Mouse (Mus musculus): Measurements from ENCODE around the gene Lrit3. TPM values are rescaled to one million over a fixed set of nuclear protein-coding genes. Genes with fewer than 3 reads are reported as not detected.
A peak's percentile ranks its signal among the peaks of the same experiment; 100 is the strongest.

Lrit3 gene
- not detected for total RNA-seq (2022)

DNA sequence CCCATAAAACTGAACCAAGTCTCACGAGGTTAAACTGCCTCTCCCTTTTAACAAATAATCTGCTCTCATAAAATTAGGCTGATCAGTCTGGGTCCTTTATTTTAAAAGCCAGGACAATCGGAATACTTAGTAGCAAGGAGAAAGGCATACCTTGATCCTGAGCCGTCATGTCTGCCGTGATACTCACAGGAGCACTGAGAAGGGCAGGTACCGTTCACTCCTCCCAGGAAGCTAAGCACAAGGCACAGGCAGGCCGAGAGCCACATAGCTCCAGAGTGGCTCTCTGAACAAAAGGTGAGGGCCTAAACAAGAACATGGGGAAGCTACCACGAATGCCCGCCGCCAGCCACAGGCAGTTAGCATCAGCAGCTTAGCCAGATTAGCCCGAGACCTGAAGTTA, at the start of gene Lrit3:
TSS of gene Lrit3 (minus strand) at position 266 of the 400 bp plus-strand sequence.
- DNase-seq, result no peak

DNA sequence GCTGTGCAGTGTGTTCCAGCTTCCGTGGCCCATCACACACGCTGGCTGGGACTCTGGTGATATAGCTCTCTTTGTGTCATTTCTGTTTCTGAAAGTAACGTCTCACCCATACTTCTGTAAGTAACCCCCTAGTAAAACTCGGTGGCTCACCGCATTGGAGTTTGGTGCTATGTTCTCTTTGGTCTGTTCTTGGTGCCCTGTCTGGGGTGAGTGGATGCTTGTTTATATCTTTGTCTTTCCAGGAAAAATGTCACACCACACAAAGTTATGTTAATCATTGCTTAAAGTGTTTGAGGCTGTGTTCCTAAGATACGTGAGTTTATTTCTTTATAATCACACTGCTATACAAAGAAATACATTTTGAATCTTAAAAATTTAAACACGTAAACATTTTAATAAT, 43.0 kb upstream of the Lrit3 start:
- no peak for DNase-seq

DNA sequence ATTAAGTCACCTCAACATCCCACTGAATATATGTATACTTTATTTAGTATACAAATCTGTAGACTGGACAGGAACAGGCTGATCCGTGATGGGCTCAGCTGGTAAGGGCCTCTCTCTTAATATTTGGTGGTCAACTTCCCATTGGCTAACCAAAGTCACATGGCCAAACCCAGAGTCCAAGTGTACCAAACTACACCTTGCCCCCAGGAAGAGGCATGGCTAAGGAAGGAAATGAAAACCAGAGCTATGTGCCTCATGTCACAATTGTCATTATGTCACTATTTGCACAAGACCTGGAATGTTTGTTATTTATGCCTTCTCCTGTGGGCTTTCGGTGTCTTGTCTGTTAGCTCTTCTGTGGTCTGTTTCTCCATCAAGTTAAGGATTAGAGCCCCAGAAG, 42.0 kb upstream of the Lrit3 start:
- DNase-seq, result no peak

DNA sequence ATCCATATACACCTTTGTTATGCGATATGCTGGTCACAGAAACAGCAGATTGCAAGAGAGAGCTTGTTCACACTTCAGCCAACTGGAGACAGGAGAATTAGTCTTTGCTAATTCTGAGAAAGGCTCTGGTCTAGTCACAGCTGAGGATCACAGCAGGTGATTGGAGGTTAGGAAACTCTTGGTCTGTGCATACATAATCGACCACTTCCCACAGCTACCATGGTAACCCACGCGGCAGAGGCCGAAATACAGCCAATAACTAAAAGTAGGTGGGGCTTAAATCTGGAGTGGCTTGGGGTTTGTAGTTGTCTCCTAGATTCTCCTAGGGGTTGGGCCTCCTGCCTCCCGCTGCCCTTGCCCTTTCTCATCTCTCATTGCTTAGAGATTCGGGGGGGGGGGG, 34.2 kb upstream of the Lrit3 start:
- no peak for DNase-seq

DNA sequence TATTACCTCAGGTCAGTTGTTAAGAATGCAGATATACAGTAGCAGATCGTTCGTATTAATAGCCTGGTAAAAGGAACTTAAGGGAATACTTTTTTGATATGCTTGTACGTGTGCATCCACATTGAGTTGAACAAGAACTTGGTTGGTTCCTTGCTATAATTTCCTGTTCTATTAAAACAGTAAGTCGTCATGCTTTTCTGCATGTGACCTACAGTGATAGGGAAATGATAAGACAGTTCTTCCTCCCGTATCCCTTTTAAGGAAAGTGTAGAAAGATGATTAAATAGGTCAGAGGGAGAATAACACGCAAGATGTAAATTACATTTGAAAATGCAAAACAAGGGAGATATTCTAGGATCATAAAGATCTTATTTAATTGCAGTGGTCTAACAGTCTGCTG, 33.1 kb upstream of the Lrit3 start:
- no peak for DNase-seq

DNA sequence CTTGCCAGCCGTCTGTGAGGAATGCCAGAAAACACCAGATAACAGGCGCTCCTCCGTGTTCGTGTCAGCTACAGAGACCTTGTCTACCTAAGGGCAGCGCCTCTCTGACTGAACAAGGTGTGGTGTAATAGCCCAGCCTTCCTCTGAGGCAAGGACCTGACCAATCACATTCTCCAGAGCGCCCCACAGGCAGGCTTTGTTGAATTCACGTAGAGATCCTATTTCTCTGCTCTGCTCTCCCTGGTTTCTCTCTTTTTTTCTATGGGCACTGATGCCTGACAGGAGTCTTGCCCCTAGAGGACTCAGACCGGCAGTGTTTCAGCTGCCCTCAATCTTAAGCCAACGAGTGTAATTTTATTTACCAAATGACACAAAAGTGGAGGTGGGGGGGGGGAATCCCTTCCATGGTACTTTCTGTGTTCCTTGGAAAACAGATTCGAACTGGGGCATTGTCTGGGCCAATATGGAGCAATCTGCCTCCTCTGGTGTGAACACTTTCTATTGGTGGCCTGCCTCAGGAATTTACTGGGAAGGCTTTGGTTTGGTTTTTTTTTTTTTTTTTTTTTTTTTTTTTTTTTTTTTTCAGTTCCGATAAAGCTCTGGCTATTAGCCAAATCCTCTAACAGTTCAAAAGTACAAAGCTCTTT, 32.3 kb upstream of the Lrit3 start:
- DNase-seq, result no peak

DNA sequence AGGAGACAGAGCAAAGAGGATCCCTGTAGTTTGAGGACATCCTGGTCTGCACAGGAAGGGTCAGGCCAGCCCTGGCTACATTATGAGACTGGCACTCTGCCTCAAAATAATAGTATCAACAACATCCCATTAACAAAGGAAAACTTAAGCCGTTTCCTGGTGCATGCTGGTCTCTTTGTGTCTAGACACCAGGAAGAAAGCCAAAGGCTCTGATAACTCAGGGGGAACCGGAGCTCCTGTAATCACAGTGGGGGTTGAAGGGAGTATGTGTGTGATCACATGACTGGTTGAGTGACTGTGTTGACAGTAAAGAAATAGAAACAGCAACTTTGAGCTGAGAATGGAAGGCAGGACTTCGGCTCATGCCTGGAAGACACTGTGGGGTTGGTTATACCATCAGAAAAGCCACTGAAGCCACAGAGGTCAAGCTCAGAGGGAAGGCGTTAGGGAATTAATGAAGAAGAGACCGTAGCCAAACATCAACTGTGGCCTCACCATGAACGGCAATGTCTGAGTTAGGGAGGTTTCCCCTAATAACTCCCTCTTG, 31.6 kb upstream of the Lrit3 start, which contains the start of gene Cfi:
TSS of gene Cfi (plus strand) at position 497 of the 547 bp plus-strand sequence.
- no peak for DNase-seq

DNA sequence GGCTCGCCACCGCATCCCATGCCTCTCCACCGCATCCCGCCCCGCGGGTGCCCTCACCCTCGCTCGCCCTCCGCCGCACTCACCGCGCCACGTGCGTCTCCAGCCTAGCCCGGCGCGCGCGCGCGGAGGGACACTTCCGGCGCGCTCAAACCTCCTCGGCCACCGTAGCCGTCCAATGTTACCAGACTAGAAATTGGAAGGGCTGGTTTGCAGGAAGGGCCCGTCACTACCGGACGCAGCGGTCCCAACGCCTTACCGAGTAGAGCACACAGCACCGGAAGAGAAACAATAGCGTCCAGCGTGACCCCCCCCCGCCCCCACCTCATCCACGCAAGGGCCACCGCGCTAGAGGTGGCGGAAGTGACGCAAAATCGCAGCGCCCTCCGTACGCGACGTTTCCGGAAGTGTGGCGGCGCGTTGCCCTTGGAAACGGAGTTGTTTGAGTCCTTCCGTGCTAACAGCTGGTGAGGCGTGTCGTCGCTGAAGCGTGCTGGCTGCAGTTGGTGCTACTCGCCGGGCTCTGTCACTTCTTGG, 27.3 kb upstream of the Lrit3 start, which contains the start of gene Gar1:
TSS of gene Gar1 (minus strand) at position 362 of the 534 bp plus-strand sequence.
- peak; percentile 93 for DNase-seq

DNA sequence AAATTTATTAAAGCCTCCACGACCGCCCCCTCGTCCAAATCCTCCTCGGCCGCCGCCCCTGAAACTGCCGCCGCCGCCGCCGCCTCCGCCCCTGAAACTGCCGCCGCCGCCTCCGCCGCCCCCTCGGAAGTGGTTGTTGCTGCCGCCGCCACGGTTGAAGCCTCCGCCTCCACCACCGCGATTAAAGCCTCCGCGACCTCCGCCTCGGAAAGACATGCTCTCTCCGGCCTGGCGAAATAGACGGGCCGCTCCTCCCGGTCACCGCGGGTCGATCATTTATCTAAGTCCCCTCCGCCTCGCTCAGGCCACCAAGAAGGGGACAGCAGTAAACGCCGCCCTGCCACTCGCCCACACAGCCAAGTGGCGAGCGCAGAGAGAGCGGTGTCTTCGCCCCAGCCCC, 26.8 kb upstream of the Lrit3 start:
- no peak for DNase-seq

DNA sequence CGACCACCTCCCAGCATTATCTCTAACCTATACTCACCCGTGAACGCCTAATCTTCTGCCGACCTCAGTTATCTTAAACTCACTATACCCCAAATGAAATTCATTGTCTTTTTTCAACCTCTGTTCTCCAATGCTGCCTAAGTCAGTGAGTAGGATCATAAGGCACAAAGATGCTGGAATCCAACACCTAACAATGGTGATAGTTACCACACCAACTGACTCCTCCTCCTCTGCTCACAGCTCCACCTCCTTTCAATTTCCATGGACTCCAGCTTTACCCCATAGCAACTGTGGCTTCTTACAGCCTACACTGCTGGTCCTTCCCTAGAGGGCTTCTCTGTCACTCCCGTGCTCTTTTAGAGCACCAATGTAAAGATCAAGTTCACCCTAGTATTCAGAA, 23.9 kb upstream of the Lrit3 start:
- DNase-seq, result no peak

DNA sequence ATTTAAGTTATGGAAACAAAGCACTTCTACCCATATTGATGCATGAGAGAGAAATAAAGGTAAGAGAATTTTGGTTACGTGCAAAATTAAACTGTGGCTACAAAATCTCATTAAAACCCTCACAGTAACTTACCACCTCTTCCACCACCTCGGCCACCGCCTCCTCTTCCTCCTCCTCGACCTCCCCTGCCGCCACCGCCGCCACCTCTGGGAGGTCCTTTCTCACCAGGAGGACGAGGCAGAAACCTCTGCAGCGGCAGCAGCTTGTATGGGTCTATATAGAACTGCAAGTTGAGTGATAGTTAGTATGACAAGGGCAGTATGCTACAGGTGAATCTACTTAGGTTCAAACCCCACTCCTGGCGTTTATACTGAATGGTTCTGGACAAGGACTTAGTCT, 22.9 kb upstream of the Lrit3 start:
- no peak for DNase-seq

DNA sequence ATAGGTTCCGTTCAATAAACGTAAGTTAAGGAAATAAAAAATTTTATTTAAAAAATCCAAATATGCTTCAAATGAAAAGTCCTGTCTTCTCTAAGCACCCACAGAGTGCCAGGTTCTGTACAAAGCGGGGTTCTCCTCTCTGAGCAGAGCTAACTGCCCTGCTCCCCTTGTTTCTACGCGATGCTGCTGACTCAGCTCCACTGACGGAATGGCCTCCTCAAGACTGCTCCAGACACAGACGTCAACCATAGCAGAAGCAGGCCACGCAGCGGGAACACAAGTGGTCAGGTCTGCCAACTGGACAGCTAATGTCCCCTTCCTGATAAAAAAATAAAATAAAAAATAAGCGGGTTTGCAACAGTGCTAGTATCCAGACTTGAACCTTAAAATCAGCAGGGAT, 21.1 kb upstream of the Lrit3 start:
- DNase-seq, result no peak

DNA sequence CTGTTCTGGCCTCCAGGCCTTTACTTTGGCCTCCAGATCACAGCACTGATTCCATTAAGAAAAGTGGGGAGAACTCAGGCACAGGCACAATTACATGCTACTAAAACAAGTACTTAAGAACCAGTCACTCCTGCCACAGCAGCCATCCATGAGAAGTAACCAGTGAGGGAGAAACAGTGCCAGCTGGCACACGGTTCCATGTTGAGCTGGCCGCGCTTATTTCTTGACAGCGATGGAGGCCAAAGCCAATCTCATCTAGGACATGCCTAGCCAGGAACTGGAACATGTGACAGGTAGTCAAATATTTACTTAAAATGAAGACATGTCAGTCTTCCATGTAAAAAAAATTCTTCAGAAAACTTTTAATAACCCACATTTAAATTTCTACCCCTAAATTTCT, 20.3 kb upstream of the Lrit3 start:
- DNase-seq, result no peak

DNA sequence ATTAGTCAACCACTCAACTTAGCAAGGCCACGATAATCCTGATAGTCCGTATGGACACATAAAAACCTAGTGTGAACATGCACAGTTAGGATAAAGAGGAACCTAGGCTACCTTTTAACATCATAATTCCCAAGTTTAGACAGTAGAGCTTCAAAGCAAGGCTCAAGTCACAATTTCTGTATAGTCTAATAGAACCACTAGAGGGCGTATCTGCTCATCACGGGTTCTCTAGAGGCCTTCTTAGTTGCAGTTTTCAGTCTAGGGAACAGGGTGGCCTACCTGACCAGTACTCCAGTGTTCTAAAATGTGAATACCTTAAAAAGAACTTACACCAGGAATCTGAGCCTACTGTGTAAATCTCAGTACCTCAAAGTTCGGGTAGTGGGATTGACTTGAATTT, 19.5 kb upstream of the Lrit3 start:
- DNase-seq, result no peak

DNA sequence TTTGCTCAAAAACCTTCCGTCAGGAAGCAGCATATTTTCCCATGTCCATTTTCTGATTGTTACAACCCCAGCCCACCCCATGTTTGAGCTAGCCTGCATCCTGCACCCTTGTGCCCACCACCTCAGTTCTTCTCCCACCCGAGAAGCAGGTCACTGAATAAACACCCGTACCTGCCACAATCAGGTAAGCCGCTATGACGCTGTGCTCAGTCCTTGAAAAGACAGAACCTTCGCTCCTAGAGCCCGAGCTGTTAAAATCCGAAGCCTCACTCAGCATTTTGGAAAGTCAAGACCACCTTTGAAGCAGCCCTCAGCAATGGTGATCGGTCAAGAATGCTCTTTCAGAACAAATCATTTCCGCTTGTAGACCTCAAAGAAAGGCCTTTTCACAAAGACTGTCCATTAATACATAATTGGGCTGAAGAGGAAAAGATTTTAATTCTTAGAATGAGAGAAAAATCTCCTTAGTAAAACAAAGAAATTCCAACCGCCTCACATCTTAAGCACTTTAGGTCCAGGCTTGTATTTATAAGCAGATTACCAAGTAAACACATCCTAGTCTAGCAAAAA, 18.5 kb upstream of the Lrit3 start, which contains the start of gene Rrh:
TSS of gene Rrh (minus strand) at position 382 of the 570 bp plus-strand sequence.
- no peak for DNase-seq

DNA sequence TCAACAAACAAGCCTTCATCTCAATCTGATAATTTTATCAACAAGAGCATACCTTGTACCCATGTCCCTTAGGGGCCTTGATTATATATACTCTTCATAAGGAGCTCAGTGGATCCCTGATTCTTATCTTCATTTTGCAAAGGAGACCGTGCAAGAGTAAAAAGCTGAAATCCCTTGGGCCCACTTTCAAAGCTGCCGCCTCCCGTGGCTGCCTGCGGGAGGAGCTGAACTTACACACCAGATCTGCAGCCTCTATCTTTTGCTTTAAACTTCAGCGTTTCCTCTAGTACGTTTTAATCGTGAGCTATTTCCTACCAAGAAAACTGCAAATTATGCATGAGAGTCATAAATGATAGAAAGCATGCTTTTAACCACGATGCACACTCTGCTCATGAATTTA, 17.9 kb upstream of the Lrit3 start:
- no peak for DNase-seq

DNA sequence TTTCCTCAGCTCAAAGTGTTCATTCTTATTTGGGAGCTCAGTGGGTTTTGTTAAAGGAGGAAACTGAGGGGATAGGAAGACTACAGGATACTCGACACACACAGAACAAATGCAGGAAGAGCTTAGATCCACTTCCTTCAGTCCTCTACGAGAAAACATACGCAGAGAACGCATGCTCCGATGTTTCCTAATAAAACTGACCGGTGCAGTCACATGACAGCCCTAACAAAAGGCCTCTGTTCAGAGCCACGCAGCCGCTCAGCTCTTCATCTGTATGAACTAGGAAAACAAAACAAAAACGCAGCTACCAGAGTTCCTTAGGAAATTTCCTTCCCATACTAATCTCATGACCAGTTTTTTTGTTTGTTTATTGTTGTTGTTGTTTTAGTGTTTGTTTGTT, 17.0 kb upstream of the Lrit3 start:
- DNase-seq, result no peak

DNA sequence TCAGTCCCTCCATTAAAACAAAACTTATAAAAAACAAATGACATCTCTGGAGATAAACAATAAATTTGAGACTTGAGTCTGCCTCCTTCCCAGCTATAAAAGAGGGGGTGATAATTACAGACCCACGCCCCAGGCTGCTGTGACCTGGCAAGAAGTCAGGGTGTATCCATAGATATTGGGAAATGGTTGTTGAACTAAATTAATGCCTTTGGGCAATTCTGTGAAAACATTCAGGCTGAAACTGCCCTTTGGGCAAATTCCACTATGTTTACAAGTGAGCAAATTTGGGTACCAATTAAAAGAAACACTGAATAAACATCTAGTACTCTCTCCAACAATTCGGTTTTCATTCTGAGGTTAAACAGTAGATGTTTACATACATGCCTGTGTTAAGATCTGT, 4.8 kb downstream of the Lrit3 start:
- DNase-seq, result no peak

DNA sequence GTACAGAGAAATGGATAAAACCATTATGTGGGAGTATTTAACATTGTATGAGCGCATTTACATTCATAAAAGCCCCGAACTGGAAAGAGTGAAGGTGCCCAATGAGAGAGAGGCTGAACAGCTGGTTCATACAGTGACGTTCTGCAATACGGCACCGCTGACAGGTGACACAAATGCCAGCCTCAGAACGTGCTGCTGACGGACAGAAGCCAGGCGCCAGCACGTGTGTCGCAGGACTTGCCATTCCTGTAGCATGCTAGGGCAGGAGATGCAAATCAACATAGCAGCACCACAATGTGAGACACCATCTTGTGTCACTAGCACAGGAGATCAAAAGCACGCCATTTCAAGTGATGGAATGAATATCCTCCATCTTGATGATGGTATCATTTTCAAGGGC, 5.3 kb downstream of the Lrit3 start:
- DNase-seq, result no peak

DNA sequence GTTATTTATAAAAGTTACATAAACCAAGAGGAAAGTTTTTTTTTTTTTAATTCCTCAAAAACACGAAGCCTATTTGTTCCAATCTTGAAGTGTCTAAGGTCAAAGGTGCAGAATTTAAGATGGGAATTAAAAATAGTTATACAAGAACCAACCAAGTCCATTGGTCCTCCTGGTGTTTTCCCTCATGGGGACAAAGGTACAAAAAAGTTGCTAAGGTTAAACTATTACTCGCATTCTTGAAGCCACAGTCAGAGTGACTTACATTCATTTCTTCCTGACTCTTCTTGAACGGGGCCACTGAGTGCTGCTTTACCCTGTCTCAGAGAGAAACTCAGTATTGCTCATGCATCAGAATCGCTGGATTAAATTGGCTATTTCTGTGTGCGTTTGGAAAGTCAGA, 6.5 kb downstream of the Lrit3 start:
- DNase-seq, result no peak

DNA sequence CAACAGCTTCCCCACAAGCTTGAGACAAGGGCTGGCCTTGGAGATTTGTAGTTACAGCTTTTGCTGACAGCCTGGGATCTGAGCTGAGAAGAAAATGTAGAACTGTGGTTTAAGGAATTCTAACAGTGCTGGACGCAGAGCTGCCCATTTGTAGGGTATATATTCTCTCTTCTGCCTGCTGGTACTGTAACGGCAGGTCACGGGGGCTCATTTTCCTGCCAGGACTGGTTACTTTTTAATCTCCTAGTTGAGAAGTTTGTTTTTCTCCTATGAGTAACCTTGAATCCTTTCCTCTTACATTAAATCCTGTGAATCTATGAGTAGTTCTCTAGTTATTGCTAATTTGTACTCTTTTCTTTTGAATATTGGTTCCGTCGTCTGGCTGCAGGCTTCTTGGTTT, 10.0 kb downstream of the Lrit3 start:
- no peak for DNase-seq

DNA sequence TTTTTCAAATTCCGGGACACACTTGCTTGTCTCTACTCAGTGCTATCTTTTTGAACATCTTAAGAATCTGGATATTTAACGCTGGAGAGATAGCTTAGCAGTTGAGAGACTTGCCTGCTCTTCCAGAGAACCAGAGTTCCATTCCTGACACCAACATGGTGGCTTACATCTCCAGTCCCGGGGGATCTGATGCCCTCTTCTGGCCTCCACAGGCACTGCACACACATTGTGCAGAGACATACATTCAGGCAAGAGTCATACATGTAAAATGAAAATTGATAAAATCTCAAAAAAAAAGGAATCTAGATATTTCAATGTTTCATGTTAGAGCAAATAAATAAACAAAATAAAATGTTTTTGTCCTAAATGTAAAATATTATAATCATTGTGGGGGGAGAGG, 21.1 kb downstream of the Lrit3 start:
- DNase-seq, result no peak

DNA sequence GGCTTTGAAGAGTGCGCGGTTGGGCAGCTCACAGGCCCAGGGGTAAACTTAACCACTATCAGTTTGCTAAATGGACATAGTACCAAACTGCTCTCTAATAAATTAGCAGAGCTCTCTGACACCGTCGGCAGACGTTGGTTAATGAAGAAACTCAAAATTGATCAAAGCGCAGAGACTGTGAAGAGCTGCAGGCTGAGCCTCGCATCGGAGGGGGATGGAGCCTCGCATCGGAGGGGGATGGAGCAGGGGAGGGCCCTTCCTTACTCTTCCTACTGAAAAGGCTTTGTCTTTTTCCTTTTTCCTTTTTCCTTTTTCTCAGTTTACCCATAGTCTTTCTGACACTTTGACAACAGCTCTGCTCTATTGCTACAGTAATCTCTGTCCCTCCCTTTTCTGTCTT, 22.4 kb downstream of the Lrit3 start:
- no peak for DNase-seq

DNA sequence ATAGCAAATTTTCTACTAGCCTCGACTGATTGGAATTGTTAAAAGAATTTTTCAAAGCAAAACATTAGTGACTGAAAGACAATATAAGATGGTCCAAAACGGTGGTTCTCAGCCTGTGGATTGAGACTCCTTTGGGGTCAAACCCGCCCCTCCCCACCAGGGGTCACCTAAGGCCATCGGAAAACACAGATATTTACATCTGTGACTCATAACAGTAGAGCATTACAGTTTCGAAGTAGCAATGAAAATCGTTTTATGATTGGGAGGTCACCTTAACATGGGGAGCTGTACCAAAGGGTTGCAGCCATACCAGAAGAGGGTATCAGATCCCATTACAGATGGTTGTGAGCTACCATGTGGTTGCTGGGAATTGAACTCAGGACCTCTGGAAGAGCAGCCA, 32.6 kb downstream of the Lrit3 start:
- no peak for DNase-seq

All from adrenal gland, adult 8-10 months (tissue).